Mouse (Mus musculus) heart, postnatal 36 days (tissue): ENCODE data around the gene Foxc2. TPM values are rescaled to one million over a fixed set of nuclear protein-coding genes. Genes with fewer than 3 reads are reported as not detected.
A peak's percentile ranks its signal among the peaks of the same experiment; 100 is the strongest.

Source experiments
- DNase-seq, 2 experiments: peaks; one replicate each; pipeline ENCODE4 v3.0.0; 2021 to 2022
- intact Hi-C: fragments of 180-260 bp; cut with DNase I; formaldehyde crosslinking; loops from one replicate; pipeline ENCODE4 v1.15.1; 2025
- total RNA-seq, 2 experiments: library from RNA; stranded (reverse); gene quantifications; 2 replicates each; pipeline ENCODE4 v1.2.3; 2021

Gene Foxc2
- total RNA-seq, 2 experiments from 2014 or later: 1.9 to 2.4 TPM

DNA sequence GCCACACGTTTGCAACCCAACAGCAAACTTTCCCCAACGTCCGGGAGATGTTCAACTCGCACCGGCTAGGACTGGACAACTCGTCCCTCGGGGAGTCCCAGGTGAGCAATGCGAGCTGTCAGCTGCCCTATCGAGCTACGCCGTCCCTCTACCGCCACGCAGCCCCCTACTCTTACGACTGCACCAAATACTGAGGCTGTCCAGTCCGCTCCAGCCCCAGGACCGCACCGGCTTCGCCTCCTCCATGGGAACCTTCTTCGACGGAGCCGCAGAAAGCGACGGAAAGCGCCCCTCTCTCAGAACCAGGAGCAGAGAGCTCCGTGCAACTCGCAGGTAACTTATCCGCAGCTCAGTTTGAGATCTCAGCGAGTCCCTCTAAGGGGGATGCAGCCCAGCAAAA lies 1.9 kb downstream of the Foxc2 start:
- intact Hi-C loops: loop anchor here (2.0 to 5.0 kb wide), 2 partner anchors 53 to 474 kb away; partner anchors contain the start of gene Map1lc3b
- no peak for DNase-seq

DNA sequence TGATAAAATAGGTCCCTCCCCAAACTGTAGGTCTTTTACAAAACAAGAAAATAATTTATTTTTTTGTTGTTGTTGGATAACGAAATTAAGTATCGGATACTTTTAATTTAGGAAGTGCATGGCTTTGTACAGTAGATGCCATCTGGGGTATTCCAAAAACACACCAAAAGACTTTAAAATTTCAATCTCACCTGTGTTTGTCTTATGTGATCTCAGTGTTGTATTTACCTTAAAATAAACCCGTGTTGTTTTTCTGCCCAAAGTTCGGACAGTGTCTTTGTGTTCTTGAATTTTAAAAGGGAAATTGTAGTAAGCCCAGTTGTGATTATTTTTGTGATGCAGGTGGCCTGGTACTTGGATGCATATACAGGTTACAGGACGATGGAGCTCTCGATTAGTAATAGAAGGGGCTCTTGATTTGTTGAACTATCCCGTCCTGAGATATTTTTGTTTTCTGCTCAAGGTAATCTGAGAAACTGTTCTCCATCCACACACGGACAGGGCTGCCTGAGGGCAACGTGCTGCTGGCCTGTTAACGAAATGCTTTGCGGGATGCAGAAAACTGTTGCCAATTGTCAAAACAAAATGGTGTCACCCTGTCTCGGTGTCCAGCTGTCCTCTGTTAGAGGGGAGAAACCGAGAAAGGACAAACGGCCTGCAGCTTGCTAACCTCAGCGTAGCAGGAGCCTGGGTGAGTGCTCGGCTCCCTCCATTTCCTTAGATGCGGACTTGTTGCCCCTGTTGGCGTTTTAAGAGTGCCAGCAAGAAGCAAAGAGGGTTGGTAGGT lies 2.9 kb downstream of the Foxc2 start:
- intact Hi-C loops: loop anchor here (5.0 kb wide), 1 partner anchor 473 kb away; the partner anchor contains the start of gene Map1lc3b
- no peak for DNase-seq

DNA sequence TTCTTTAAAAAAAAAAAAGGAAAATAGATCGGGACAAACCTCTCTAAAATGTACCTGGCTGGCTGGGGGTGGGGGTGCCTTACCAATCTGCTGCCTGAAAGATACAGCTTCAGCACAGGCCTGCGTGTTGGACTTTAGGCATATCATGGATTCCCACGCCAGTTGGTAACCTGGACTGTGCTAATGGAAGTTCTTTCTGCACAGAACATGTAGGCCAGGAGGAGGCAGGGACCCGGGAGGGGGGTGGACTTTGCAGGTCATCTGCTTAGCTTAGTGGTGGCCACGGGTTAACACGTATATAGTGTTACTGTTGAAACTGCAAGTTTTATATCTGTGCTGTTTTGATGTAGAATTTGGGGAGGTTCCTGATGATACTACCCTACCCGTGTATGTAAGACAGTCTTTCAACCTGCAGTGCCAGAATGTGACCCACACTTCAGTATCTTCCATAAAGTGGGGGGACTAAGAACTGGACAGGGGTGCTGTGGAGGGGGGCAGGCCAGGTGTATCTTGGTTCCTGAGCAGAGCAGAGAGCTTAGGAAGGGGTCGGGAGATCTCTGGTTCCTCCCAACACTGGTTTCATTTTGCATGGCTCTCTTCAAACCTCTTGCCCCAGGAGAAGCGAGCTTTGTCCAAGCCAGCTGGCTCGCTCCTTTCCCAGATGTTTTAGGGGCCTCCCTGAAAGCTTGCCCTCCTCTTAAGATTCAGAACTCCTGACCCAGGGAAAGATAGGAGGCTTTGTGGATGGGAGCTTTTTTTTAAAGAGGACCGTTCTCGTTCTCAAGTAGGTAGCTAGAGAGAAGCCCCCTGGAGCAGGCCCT lies 3.9 kb downstream of the Foxc2 start:
- no peak for DNase-seq
- intact Hi-C loops: loop anchor here (5.0 kb wide), 1 partner anchor 472 kb away; the partner anchor contains the start of gene Map1lc3b

DNA sequence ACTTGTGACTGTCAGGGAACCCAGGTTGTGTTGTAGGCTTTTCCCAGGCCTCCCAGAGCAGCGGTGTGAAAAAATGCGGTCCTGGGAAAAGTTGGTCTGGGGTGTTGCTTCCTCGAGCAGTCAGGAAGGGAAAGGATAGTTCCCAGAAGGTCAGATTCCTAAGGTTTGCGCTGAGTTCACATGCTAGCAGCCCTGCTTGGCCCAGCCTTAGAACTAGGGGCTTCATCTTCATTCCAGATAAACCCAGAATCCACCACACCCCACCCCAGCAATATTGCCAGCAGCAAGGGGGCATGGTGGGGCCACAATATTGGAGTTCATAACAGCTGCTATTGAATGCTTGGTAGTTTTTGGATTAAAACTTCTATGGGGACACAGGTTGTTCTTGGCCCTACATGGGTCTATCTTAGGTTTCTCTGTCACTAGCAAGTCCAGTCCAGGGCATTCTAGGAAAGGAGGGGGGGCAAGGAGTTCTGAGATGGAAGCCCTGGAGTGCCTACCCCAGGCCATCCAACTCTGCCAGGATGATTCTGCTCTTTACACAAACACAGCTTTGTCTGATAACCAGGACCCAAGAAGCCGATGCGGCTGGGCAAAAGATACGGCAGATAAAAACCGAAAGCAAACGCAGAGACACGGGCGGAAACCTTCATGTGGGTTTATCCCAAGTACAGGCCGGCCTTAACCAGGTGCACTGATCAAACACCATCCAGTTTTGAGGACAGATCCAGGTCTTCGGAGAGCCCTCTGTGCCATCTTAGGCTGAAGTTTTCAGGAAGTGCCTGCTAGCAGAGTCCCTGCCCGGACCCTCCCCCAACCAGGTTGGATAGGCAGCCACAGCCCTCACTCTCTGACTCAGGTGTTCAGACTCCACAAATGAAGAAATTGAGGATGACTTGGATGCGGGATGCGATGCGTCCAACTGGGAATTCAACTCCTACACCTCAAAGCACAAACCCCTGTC lies 4.8 kb downstream of the Foxc2 start:
- no peak for DNase-seq
- intact Hi-C loops: no loop called here

DNA sequence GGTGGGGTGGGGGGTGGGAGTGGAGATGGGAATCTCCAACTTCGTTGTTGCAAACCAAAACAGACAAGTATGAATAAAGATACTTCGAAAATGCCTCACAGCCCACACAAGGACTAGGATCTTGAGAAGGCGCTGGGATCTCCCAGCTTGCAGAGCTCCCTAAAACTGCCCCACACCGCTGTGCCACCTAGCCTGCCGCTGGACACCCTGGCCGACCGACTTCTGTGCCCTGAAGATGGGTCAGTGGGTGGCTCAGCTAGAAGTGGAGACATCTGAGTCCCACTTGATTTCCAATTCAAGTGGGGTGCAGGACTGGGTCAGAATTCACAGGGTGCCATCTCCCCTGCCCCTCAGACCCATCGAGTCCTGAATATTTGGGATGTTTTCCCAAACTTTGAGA lies 5.7 kb downstream of the Foxc2 start:
- no peak for DNase-seq
- intact Hi-C loops: no loop called here

DNA sequence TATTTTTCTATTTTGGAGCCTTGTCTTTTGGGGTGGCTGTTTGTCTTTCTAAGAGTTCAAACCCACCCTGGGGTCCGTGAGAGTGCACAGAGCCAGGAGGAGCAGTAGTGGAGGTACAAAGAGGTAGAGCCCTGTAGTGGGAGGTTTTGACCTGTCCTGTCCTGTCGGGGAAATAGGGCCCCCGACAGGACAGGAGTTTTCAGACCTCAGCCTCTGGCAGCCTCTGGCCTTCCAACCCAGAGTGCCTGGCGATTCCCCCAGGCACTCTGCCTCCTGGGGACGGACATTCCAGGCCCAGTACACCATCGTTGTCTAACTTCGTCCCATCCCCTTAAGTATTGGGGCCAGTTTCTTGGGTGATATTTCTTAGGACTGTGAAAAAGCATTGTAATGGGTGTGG lies 6.4 kb downstream of the Foxc2 start:
- DNase-seq: no peak
- intact Hi-C loops: no loop called here

DNA sequence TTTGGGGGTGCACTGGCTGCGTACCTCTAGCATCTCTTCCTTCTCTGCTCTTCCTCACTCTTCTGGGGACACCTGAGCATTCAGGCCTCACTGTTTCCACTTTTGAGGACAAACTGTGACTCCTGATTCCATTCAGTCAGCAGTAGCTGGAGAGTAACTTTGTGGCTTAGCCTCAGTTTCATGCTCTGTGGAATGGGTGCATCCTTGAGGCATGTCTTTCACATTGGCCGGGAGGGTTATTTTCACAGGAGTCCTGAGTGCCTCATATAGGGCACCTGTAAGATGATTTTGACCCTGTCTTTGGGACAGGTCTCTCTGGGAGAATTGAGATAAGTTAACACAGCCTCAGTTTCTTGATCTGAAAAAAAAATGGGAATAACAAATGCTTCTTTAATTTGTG lies 7.1 kb downstream of the Foxc2 start:
- no peak for DNase-seq
- intact Hi-C loops: no loop called here

DNA sequence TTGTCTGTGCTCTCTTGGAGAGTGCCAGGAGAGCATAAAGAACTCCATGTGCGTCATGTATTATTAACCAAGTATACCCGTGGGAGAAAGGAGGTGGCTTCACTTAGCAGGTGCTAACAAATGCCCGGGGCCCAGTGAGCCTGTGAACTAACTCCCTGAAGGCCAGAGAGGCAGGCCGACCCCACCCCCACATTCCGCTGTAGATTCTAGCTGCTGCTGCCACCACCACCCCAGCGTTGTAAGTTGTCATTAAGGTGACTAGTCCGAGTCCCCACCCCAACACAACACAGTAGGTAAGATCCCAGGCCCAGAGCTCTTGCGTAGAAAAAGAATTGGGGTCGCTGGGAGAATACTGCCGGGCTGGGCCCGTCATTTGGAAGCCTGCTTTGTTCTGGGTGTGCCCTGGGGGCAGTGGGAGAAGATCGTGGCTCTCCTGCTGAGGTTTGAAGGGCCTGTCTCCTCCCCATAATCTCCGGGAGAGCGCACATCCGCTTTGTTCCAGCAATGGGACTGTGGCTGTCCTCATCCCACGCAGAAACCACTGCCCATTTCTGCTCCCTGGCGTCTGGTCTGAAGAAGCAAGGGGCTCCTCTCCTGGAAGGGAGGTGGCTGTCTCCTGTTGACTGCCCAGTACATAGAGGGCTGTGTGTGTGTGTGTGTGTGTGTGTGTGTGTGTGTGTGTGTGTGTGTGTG lies 8.7 kb downstream of the Foxc2 start:
- no peak for DNase-seq
- intact Hi-C loops: no loop called here

DNA sequence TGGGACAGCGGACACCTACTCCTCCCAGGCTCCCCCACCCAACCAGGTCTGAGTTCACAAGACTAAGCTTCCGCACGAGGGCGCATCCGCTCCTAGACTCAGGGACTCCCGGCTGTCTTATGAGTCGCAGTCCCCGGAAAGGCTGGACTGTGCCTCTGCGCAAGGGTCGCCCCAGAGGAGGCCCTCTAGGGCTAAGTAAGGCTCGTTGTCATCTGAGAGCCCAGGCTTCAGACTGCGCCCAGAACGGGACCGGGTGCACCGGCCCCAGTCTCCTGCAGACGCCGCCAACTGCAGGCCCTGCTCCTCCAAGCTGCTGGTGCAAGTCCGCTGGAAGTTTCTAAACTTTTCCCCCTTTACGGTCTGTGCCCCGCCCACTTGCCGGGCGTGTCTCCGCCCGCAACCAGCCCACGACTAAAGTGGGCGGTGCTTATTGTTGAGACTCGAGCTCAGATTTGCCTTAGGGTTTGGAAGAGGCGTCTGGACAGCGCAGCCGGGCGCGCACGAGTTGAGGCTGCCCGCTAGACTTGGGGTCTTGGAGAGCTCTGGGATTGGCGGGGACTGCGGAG lies 9.4 kb downstream of the Foxc2 start:
- peak; percentile 79 to 86 for DNase-seq
- intact Hi-C loops: no loop called here

DNA sequence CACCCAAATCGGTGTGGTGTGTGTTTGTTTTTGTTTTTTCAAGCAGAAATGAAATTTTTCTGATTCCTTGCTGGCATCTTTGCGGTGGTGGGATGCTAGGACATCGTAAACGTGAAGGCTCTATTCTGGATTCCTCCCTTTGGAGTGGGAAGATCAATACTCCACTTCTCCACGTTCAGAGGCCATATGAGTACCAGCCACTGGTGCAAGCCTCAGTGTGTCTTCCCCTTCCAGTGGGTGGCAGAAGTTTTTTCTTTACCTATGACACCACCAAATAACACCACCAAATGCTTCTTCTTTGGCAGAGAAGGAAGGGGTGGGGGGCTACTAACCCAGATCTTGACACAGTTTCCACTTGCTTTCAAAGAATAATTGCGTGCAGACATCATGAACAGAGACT lies 10.2 kb downstream of the Foxc2 start:
- intact Hi-C loops: no loop called here
- no peak for DNase-seq

DNA sequence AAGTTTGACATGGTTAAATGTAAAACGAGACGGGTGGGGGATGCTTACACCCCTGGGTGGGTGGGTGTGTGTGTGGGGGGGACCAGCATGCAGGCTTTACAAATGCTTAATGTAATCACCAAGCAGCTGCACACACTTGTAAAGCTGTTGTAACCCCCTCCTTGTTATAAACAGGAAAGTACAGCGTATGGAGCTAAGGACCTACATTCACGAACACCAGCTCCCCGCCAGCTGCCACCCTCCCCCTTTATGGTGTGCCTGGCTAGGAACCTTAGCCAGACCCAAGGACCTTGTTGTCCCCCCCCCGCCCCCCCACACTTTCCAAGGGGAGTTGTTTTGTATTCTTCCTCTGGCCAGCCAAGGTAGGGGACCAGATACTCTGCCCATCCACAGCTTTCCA lies 10.7 kb downstream of the Foxc2 start:
- intact Hi-C loops: no loop called here
- DNase-seq: no peak

DNA sequence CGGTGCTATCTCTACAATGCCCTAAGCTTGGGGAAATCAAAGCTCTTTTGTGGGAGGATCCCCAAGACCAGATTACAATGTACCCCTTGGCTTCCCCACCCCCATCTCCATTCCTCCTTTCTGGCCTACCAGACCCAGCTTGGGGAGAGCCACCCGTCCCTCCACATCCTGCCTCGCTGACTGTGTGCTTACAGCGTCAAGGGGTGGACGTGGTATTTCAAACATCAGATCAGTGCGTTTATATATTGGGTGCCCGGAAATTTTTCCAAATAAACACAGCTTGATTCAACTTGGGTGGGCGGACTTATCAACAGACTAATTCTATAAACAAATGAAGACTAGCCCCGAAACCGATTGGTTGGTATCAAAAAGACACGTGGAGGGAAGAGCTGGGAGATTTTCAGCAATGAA lies 11.3 kb downstream of the Foxc2 start:
- intact Hi-C loops: no loop called here
- no peak for DNase-seq

DNA sequence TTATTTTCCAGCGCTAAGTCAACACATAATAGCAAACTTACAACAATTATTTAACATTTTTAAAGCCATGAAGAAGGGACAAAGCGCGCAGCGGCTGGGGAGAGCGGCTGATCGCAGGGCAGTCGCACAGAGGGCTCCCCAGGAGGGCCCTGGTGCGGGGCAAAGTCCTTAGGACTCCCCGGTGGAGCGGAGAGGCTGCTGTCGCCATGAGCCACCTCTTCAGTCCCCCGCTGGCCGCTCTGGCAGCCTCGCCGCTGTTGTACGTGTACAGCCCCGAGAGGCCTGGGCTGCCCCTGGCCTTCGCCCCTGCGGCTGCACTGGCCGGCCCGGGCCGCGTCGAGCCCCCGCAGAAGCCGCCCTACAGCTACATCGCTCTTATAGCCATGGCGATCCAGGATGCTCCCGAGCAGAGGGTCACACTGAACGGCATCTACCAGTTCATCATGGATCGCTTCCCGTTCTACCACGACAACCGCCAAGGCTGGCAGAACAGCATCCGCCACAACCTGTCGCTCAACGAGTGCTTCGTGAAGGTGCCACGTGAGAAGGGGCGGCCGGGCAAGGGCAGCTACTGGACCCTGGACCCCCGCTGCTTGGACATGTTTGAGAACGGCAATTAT lies 11.9 kb downstream of the Foxc2 start, which contains the start of gene Foxl1:
Foxl1 (plus strand) TSS at position 185 of the 620 bp plus-strand sequence.
- no peak for DNase-seq
- intact Hi-C loops: no loop called here

DNA sequence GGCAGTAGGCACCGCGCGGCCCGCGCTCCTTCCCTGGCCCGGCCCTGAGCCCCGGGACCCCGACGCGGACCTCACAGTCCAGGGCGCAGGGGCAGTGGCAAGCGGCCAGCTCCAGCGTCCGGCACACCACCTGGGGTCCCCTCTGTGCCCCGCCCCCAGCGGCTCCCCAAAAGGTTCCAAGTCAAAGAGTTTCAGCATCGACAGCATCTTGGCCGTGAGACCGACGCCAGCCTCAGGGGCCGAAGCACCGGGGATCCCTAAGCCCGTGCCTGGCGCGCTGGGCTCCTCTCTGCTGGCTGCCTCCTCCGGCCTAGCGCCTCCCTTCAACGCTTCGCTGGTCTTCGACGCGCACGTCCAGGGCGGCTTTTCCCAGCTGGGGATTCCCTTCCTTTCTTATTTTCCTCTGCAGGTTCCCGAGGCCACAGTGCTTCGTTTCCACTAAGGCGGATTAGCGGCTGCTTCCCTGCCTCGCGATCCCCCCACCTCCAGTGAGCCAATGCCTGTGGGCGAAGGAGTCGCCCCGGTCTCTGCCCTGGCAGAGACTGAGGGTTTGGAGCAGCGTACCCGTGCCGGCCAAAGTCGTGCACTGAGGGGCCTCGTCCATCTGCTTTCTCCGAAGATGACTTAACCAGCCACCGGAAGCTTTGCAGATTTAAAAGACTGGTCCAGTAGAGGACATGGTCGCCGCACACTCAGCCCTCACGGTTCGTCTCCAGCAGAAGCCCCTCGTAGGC lies 12.7 kb downstream of the Foxc2 start:
- no peak for DNase-seq
- intact Hi-C loops: no loop called here

DNA sequence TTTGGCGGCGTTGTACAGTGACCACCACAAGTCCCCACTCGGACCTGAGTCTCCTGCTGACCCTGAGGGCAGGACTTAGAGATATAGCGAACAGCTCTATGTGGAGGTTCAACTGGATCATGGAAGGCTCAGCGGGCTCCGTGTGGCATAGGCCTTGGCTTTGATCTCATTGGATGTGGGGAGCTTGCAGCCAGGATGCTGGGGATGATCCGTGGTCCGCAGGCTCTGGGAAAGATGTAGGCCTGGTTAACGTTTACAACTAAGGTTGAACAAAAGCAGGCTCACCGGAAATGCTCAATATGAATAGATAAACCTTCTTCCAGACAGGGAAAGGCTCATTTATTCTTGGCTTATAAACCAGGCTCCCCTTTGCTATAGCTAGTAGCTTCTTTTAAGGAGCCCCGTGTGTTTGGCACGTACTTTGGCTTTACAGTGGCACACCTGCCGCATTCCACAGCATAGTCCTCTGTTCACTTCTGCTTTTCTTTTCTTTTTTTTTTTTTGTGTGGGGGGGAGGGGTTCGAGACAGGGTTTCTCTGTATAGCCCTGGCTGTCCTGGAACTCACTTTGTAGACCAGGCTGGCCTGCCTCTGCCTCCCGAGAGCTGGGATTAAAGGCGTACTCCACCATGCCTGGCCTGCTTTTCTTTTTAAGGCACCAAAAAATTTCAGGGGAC lies 13.4 kb downstream of the Foxc2 start:
- DNase-seq: no peak
- intact Hi-C loops: no loop called here

DNA sequence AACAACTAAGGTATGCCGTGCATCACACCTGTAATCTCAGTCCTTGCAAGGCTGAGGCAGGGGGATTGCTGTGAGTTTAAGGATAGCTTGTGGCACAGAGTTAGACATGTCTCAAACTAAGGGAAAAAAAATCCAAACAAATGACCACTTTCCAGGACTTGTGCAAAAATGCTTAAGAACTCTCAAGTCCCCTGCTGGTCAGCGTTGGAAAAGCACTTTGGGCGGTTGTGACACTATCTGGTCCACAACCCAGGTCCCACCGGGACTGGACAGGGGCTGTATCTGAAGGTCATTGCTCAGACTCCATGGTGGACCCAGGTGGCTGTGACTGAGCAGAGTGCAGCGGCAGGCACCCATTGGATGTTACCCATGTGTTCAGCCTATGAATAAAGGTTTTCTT lies 14.6 kb downstream of the Foxc2 start:
- intact Hi-C loops: no loop called here
- DNase-seq: no peak

DNA sequence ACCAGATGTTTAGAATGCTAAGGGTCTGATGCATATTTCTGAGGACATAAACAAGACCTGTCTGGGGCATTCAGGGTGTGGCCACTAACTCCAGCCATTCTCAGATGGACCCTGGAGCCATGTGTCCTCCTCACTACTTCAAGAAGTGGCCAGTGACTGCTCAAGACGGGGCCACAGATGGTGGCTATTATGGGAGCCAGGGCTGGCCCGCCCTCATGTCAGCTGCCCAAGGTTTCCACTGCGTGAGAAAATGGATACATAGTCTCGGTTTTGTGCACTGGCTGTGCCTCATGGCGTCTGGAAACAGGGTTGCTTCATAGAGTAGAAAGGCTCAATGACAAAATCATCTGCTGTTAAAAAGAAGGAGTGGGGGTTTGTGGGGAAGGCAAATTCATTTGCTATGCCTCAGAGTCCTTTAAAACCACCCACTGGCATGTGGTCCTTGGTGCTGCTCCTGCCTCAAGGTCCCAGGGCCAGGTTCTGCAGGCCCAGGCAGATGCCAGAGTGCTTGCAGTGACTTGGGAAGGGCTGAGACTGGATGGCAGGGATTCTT lies 17.1 kb downstream of the Foxc2 start:
- DNase-seq: no peak
- intact Hi-C loops: no loop called here

DNA sequence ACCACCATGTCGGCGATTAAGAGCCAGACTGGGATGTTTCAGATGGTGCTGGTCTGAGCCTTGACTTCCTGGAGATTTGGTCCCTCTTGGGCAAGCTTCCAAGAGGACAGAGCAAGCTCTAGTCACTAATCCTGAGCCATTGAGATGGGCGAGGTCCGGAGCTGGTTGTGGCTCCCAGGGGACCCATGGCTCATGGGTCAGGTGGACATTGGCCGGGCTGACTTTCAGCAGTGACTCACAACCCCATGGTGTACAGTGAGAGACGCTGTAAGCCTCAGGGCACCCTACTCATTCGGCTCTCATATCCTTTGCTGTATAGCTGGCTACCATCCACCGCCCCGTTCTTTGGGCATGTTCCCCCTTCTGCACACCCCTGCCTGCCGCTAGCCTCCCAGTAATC lies 18.1 kb downstream of the Foxc2 start:
- DNase-seq: no peak
- intact Hi-C loops: no loop called here
